Mouse (Mus musculus): Measurements from ENCODE around the gene Slc5a1.
A peak's percentile ranks its signal among the peaks of the same experiment; 100 is the strongest.

The Slc5a1 gene

DNA sequence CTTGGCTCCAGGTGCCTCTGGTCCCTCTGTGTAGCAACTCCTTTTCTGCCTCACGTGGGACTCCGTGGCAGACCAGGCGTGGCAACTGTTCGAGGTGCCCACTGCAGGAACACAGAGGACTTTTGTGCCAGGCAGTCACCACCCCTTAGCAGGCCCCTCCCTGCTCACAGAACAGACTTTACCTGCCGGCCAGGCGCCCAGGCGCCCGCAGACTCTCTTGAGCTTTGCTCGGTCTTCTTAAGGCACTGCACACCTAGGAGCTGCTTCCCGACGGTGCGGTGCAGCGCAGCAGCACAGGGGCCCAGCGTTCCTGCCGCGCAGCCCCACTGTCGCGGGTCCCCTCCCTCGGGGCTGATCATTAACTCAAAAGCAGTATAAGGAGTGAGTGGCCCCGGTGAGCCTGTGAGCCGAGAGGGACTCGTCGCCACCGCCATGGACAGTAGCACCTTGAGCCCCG is at the start of gene Slc5a1:
Gene Slc5a1 (plus strand): TSS at position 195 of the 457 bp plus-strand sequence.
- DNase-seq (ENCODE audit: low read depth, low spot score) = no peak

- DNase-seq (ENCODE audit: low read depth, low spot score) = no peak
Observed at GRCm38 (mm10) chr5:33056126-33056765, 47.8 kb upstream of the Slc5a1 start.

- no peak for DNase-seq (ENCODE audit: low read depth, low spot score)
Observed at GRCm38 (mm10) chr5:33070071-33070470, 33.9 kb upstream of the Slc5a1 start.

- DNase-seq (ENCODE audit: low read depth, low spot score) = no peak
Observed at GRCm38 (mm10) chr5:33076490-33077191, 27.4 kb upstream of the Slc5a1 start.

- no peak for DNase-seq (ENCODE audit: low read depth, low spot score)
Observed at GRCm38 (mm10) chr5:33082896-33083295, 21.1 kb upstream of the Slc5a1 start.

DNA sequence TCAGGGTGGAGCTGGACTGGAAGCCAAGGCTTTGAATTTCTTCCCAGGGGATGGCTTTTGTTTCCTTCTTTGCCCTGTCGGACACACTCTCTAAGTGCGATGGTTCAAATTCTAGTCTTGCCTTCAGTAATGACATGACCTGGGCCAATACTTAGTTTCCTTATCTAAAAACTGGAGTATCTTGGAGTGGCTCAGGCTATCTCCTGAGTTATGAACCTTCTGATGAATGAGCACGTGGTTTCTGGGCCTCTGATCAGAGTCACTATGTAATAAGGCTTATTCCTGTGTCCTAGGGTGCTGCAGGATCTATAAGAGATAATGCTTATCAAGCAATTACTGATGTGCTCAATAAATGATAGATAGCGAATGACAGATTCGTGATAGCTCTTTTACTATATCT is 19.4 kb upstream of the Slc5a1 start:
- no peak for DNase-seq (ENCODE audit: low read depth, low spot score)

DNA sequence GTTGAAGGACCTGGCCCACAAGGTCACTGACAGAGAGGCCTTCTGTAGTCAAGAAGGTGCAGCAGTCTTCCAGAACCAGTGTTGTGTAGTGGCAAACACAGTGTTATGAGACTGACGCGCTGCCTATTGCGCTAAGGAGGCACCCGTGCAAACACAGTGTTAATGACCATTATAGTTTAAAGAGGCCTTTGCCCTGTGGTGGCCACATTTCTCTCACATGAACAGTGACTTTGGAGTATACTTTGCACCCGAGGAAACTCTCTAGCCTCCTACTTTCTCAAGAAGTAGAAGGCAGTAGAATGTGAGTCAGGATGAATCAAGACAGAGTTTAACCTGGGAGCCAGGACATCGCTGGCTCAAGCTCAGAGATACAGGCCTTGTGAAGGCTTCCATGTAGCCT is 12.7 kb upstream of the Slc5a1 start:
- no peak for DNase-seq (ENCODE audit: low read depth, low spot score)

DNA sequence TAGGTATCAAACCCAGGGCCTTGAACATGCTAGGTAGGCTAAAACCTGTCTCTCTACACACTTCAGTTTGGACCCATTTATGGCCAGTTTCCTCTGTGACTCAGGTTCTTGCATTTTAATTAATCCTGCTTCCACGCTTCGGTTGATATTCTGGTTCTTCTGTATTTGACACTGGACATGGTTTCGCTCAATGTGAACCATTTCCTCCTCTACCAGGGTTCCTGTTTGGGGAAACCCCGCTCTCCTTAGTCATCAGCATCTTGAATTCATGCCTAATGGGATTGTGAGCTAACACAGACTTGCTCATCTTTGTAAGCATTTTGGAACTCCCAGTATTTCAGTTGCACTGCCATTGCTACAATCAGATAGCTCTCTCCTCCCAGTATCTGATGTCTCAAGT is 8.7 kb upstream of the Slc5a1 start:
- DNase-seq (ENCODE audit: low read depth, low spot score) = no peak

DNA sequence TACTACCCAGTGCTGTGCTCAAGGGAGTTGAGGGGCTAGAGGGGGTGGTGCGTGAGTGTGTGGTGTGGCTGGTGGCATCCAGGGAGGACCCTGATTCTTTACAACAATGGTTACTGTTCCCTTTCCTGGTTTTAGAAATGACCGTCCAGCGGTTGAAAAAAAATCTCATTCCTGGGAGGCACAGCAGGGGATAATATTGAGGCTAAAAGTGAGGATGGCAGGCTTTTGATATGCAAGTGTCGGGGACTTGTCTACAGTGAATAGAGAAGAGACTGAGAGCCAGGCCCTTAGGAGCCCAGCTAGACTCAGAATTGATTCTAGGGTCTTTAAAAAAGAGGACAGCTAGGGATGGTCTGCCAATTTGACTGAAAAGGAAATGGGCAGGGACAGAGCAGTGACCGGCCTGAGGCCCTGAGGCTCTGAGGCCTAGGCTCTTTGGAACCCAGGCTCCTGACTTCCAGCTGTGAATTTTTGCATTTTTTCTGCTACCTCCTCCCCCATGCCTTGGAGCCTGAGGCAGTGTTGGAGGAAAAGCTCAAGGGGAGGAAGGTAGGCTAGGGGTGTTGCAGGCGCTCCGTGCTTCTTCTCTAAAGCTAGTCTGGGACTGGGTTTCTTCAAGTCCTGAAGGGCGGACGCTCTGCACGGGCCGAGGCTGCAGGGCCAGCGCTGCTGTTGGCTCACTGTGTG is 1.5 kb upstream of the Slc5a1 start:
- peak; percentile 90 for DNase-seq (ENCODE audit: low read depth, low spot score)

DNA sequence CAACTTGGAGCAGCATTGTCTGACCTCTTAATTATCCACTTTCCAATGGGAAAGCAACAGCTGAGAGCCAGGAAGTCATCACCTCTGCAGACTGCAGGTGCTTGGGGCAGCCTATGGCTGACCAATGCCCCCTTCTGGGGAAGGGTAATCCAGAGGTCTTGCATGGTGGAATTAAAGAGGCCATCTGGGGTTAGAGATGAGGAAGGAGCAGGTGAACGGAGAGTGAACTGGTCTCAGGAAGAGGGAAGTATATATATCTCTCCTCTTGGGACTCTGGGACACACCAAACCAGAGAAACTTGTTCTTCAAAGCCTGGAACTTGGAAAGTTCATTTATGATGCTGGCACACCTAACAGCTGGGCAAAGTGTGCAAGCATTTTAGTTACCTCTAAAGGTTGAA is 857 bp downstream of the Slc5a1 start:
- DNase-seq (ENCODE audit: low read depth, low spot score) = no peak

- DNase-seq (ENCODE audit: low read depth, low spot score) = no peak
Observed at GRCm38 (mm10) chr5:33105660-33106059, 1.6 kb downstream of the Slc5a1 start.

DNA sequence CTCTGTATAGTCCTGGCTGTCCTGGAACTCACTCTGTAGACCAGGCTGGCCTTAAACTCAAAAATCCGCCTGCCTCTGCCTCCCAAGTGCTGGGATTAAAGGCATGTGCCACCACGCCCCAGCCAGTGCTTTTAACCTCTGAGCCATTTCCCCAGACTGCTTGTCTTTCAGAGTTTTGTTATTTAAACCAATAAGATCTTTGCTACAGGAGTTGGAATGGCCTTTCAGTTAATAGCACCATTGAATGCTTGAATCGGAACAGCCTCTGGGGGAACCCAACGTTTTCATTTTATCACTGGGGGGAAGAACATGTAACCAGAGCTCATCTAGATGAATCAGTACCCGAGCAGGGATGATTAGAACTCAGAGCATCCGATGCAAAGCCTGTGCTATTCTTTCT is 3.0 kb downstream of the Slc5a1 start:
- DNase-seq (ENCODE audit: low read depth, low spot score) = peak; percentile 47

DNA sequence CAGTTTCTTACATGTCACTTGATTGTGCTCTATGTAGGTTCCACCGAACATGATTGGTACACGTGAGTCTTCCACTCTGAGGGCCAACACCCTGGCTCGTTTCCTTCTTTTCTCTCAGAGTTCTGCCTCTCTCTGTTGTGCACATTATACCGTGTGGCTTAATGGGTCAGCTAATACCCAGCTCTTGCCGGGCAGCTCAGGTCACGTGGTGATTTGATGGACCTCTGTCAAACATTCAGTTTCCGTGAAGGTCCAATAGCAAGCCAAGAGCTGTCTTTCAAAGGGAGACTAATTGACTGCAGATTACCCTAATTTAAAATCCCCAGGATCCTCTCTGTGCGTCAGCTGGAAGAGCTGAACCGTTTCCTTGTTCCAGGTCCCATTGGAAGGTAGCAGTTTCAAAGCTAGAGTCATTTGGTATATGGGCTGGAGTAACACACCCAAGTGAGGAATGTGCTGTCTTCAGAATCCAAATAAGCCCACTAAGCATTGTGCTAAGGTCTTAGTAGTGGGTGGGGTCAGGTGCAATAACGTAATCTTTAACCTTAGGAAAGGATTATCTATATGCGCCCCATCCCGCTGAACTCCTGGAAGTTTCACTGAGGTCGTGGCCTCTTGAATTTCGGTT is 3.9 kb downstream of the Slc5a1 start:
- DNase-seq (ENCODE audit: low read depth, low spot score) = peak; percentile 75

GRCm38 (mm10) chr5:33121871-33122315 is 17.9 kb downstream of the Slc5a1 start:
- peak; percentile 29 for DNase-seq (ENCODE audit: low read depth, low spot score)

- no peak for DNase-seq (ENCODE audit: low read depth, low spot score)
Observed at GRCm38 (mm10) chr5:33123658-33124057, 19.6 kb downstream of the Slc5a1 start.

DNA sequence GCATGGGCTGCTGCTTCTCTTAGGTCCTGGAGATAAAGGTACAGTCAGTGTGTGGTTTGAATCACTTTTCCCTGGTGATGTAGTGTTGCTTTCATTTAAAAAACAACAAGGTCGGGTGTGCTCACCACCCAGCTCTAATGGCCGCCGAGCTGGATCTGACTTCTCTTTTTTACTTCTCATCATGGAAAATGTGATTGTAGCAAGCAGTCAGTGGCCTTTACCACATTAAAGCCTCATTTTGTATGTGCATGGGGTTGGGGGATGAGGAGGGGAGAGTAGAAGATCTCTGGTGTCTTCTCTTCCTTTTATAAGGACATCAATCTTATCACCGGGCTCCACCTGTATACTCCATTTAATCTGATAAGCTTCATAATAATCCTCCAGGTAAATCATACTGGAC is 21.3 kb downstream of the Slc5a1 start:
- no peak for DNase-seq (ENCODE audit: low read depth, low spot score)

DNA sequence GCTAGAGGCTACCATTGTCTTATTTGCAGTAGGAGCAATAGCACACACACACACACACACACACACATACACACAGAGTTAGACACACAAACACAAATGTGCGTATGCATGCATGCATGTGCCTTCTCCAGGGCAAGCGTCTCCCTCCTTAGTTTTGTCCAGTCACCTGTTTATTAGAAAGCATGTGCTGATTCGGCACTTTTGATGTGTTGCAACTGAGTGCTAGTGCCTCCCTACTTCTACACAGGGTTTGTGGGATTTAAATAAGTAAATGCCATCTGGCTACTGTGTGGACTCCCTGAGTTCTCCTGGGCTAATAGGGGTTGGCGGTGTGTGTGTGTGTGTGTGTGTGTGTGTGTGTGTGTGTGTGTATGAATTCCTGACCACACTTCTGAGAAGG is 30.1 kb downstream of the Slc5a1 start:
- no peak for DNase-seq (ENCODE audit: low read depth, low spot score)

DNA sequence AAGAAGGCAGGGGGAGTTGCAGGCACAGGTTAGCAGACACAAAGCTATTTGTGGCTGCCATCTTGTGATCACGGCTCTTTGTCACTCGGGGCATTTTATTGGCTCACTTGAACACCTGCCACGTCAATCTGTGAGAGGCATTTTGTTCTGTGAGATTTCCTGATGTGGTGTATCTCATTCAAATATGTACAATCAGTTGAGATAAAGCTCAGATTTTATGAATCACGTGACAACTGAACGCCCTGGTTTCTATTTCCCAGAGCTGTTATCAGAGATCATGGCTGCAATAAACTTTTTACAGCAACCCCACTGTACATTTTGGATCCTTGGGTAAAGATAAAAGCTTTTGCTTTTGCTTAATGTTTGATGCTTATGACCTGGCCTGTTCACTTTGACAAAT is 31.6 kb downstream of the Slc5a1 start:
- DNase-seq (ENCODE audit: low read depth, low spot score) = no peak

DNA sequence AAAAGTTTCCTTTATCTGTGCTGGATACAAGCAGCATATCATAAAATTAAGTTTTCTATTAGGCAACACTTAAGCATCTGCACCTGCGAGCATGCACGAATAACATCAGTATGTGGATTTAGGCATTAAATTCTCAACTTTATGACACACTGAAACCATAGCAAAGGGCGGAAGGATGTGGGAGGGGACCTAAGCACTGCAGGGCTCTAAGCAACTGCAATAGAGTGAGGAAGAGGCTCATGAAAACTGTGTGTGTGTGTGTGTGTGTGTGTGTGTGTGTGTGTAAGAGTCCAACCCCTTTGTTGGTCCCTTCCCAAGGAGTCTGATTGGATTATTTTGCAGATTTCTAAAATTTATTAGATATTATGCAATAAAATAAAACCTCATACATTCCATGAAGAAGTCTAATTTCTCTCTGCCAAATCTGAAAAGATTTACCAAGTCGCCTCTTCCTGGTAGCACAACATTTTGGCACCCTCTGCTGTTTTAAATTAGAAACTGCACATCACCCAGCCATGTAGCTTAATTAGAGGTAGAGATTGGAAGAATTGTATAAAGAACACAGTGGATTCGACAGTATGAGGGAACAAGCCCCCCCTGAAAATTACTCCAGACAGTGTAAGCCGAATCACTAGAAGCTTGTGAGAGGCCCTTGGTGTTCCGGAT is 38.9 kb downstream of the Slc5a1 start:
- peak; percentile 54 for DNase-seq (ENCODE audit: low read depth, low spot score)

DNA sequence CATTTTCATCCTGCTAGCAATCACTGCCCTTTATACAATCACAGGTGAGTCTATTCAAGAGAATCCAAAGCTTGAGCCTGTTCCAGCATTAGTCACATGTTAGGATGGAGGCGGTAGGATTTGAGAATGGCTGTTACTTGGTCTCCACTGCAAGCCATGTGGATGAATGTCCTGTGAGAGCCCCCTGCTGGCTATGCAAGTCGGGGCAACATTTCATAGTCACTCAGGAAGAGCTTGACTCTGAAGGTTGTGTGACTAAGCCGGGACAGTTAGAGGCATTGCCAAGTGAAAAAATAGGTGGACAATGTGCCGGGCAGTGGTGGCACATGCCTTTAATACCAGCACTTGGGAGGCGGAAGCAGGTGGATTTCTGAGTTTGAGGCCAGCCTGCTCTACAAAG is 40.0 kb downstream of the Slc5a1 start:
- peak; percentile 82 for DNase-seq (ENCODE audit: low read depth, low spot score)

- DNase-seq (ENCODE audit: low read depth, low spot score) = no peak
Observed at GRCm38 (mm10) chr5:33146837-33147236, 42.8 kb downstream of the Slc5a1 start.

GRCm38 (mm10) chr5:33147691-33148090 is 43.7 kb downstream of the Slc5a1 start:
- DNase-seq (ENCODE audit: low read depth, low spot score) = no peak

Data from ES-CJ7 (cell line).